Mouse (Mus musculus) CD8-positive naive resting alpha-beta T cell, adult 2 months (primary cell): ENCODE measurements around the gene Hist2h2ab.
"Not testable (repeated sequence)": the region's sequence is repeated elsewhere in the genome, so short reads cannot be mapped to it uniquely, and the experiment has no call there.

Experiments used
- DNase-seq, 2 experiments: peaks; one replicate each; pipeline ENCODE4 v3.0.0; 2022; ENCODE audit warnings: low read depth in 2 of 2, low spot score in 2 of 2

Hist2h2ab gene

GRCm38 (mm10) chr3:96197129-96197749, 22.4 kb upstream of the Hist2h2ab start:
- DNase-seq, result peak; percentile 82 to 84

GRCm38 (mm10) chr3:96198181-96198580, 21.5 kb upstream of the Hist2h2ab start:
- peak; percentile 60 to 72 for DNase-seq

- DNase-seq, result not testable (repeated sequence)
These were observed 20.9 kb upstream of the Hist2h2ab start for GRCm38 (mm10) chr3:96198601-96199251.

GRCm38 (mm10) chr3:96199731-96200130, 19.9 kb upstream of the Hist2h2ab start:
- DNase-seq, result no peak

- DNase-seq, result no peak
These were observed 11.8 kb upstream of the Hist2h2ab start for GRCm38 (mm10) chr3:96207819-96208218.

- no peak for DNase-seq
These were observed 10.4 kb upstream of the Hist2h2ab start for GRCm38 (mm10) chr3:96209242-96209641.

- peak; percentile 36 to 54 for DNase-seq
These were observed 449 bp upstream of the Hist2h2ab start for GRCm38 (mm10) chr3:96219191-96219641.

- DNase-seq, result not testable (repeated sequence)
These were observed 583 bp downstream of the Hist2h2ab start for GRCm38 (mm10) chr3:96220131-96220764.

GRCm38 (mm10) chr3:96220765-96221639, 1.3 kb downstream of the Hist2h2ab start, which contains the start of the genes Hist2h2ac and Hist2h2be:
Hist2h2ac (minus strand) TSS chr3:96220880.
Hist2h2be (plus strand) TSS chr3:96221119.
- peak; percentile 71 to 78 for DNase-seq

- DNase-seq, result peak in 1 of 2 experiments; percentile 22
These were observed 2.0 kb downstream of the Hist2h2ab start for GRCm38 (mm10) chr3:96221640-96222038.

GRCm38 (mm10) chr3:96222774-96223173, 3.1 kb downstream of the Hist2h2ab start:
- DNase-seq, result no peak

GRCm38 (mm10) chr3:96225421-96225820, 5.8 kb downstream of the Hist2h2ab start:
- no peak for DNase-seq

- no peak for DNase-seq
These were observed 7.3 kb downstream of the Hist2h2ab start for GRCm38 (mm10) chr3:96226695-96227648.

GRCm38 (mm10) chr3:96228828-96229227, 9.2 kb downstream of the Hist2h2ab start:
- DNase-seq, result no peak

- no peak for DNase-seq
These were observed 10.7 kb downstream of the Hist2h2ab start for GRCm38 (mm10) chr3:96230404-96230803.

GRCm38 (mm10) chr3:96230910-96231757, 11.5 kb downstream of the Hist2h2ab start:
- no peak for DNase-seq

GRCm38 (mm10) chr3:96231758-96232120, 12.1 kb downstream of the Hist2h2ab start:
- DNase-seq, result no peak

- DNase-seq, result peak in 1 of 2 experiments; percentile 35
These were observed 15.2 kb downstream of the Hist2h2ab start for GRCm38 (mm10) chr3:96234914-96235313.

- DNase-seq, result no peak
These were observed 16.2 kb downstream of the Hist2h2ab start for GRCm38 (mm10) chr3:96235836-96236235.
